Mouse (Mus musculus): Measurements from ENCODE around the gene Rarg.

DNA sequence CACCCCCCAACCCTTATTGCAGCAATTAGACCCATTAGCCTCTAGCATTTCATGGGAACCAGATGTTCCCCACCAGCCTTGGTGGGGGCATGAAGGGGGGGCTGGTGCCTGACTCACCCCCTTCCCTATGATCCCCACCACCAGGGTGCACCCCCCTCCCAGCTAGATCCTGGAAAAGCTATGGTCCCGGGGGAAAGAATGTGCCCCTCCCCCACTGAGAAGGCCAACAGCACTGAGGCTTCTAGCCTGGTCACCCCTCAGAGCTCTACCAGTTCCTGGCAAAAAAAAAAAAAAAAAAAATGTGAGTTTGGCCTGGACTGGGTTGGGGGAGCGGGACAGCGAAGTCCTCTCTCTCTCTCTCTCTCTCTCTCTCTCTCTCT lies 8.5 kb downstream of the Rarg start:
- no peak for TF ChIP-seq MAFK (IDR thresholded peaks at IDR 0.05; ENCODE audit: insufficient read depth, low read depth, low read length)
- no peak for TF ChIP-seq CHD2 (IDR thresholded peaks at IDR 0.05; ENCODE audit: low read depth, low read length)
- TF ChIP-seq ZC3H11A (IDR thresholded peaks at IDR 0.05; ENCODE audit: borderline replicate concordance, low read depth, low read length), result no peak
- no peak for TF ChIP-seq HCFC1 (IDR thresholded peaks at IDR 0.05; ENCODE audit: borderline replicate concordance, insufficient read depth, low read length)

All from ES-E14 (cell line).